Mouse (Mus musculus) adrenal gland, postnatal 10 days (tissue): ENCODE measurements around the gene L3mbtl3. TPM values are rescaled to one million over a fixed set of nuclear protein-coding genes. Genes with fewer than 3 reads are reported as not detected.

Source experiments
- DNase-seq: peaks from one replicate; pipeline ENCODE4 v3.0.0; 2021; ENCODE audit warnings: mixed read lengths
- microRNA-seq: library from miRNA; unstranded; fragments of <30 nt; microRNA quantifications from one replicate; pipeline ENCODE4 v1.2.0, GENCODE M21; 2021
- total RNA-seq, 2 experiments: library from RNA; stranded (reverse); gene quantifications; 2 replicates each; pipeline ENCODE4 v1.2.3; 2021

Gene L3mbtl3
- total RNA-seq, 2 experiments from 2014 or later, result 13.8 to 17.5 TPM

- no peak for DNase-seq
Observed at GRCm38 (mm10) chr10:26239090-26239489, 136.7 kb downstream of the L3mbtl3 start.

GRCm38 (mm10) chr10:26238559-26238958 lies 137.2 kb downstream of the L3mbtl3 start:
- no peak for DNase-seq

GRCm38 (mm10) chr10:26232071-26232653 lies 143.6 kb downstream of the L3mbtl3 start:
- DNase-seq, result no peak

GRCm38 (mm10) chr10:26229488-26229887 lies 146.3 kb downstream of the L3mbtl3 start, which contains the start of gene Samd3:
TSS of gene Samd3 (plus strand) at chr10:26229707.
- DNase-seq, result no peak

- DNase-seq, result no peak
Observed at GRCm38 (mm10) chr10:26228187-26228586, 147.6 kb downstream of the L3mbtl3 start.

GRCm38 (mm10) chr10:26226734-26227133 lies 149.0 kb downstream of the L3mbtl3 start:
- DNase-seq, result no peak

- no peak for DNase-seq
Observed at GRCm38 (mm10) chr10:26226241-26226640, 149.5 kb downstream of the L3mbtl3 start.

Small RNA genes lying within 50 kb of the gene (microRNA-seq; reads per million reads assigned to microRNA genes)
- not detected for gene Gm27754

Other genes starting within 250 kb of the L3mbtl3 start
- gene Samd3, start 146.3 kb downstream of the L3mbtl3 start, total RNA-seq, result not detected